Mouse (Mus musculus) midbrain, embryonic 12.5 days (tissue): ENCODE results near the gene Ssr4. TPM values are rescaled to one million over a fixed set of nuclear protein-coding genes. Genes with fewer than 3 reads are reported as not detected.
A peak's percentile ranks its signal among the peaks of the same experiment; 100 is the strongest.

ENCODE experiments used
- ATAC-seq: fragments of 200-750 bp; cut with Nextera tagmentation; 2 replicates; pipeline ENCODE4 v1.8.0; 2017; ENCODE audit warnings: low read depth, moderate TSS enrichment, moderate library complexity; ENCODE audit not compliant: low FRiP score
- H3K27ac ChIP-seq: fragments of 300-500 bp; sonication (generic); replicated peaks from 2 replicates; pipeline ENCODE4 v1.5.1; 2016; ENCODE audit warnings: mild to moderate bottlenecking
- H3K27me3 ChIP-seq: fragments of 300-500 bp; sonication (generic); 2 replicates; pipeline ENCODE4 v1.6.1; 2016; ENCODE audit warnings: mild to moderate bottlenecking
- H3K36me3 ChIP-seq: fragments of 300-500 bp; sonication (generic); 2 replicates; pipeline ENCODE4 v1.6.1; 2016
- H3K4me1 ChIP-seq: fragments of 300-500 bp; sonication (generic); 2 replicates; pipeline ENCODE4 v1.6.1; 2016
- H3K4me2 ChIP-seq: fragments of 300-500 bp; sonication (generic); replicated peaks from 2 replicates; pipeline ENCODE4 v1.6.1; 2016; ENCODE audit warnings: mild to moderate bottlenecking, moderate library complexity
- H3K4me3 ChIP-seq: fragments of 300-500 bp; sonication (generic); 2 replicates; pipeline ENCODE4 v1.5.1; 2016; ENCODE audit warnings: mild to moderate bottlenecking
- H3K9ac ChIP-seq: fragments of 300-500 bp; sonication (generic); replicated peaks from 2 replicates; pipeline ENCODE4 v1.6.1; 2016; ENCODE audit warnings: mild to moderate bottlenecking, moderate library complexity
- H3K9me3 ChIP-seq: fragments of 300-500 bp; sonication (generic); 2 replicates; pipeline ENCODE4 v1.6.1; 2016; ENCODE audit warnings: mild to moderate bottlenecking
- WGBS: fragments of 180-500 bp; shearing (Covaris S2); methylation state at CpG from one replicate; pipeline ENCODE4 v1.1.7; 2016; 5-methylcytosine and 5-hydroxymethylcytosine counted together
- polyA plus RNA-seq: library from polyadenylated mRNA; unstranded; fragments of >200 nt; fragmentation: Nextera tagmentation; extraction: Ambion mirVana; gene quantifications from 2 replicates; pipeline ENCODE4 v1.2.1, GENCODE M21; 2016

The Ssr4 gene
- polyA plus RNA-seq, 1 experiment from 2014 or later: 118 TPM

DNA sequence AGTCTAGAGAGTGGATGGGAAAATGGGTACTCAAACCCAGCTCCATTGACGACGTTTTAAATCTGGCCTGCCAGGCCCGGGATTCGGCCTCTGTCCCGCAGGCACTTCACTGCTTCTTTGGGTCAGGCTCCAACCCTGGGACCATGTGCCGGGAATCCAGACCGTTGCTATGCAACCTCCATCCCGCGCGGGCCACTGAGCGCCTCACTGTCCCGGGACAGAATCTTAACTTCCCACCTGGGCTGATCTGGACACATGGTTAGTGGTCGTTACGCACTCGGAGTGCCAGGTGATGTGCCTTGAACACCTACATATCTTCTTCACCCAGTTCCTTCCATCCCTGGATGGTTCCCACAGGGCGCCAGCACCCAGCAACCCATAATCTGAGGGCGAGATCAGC, 36.9 kb downstream of the Ssr4 start:
- no peaks in the 10 kb centered on the region for H3K27me3 ChIP-seq
- no peaks in the 10 kb centered on the region for H3K36me3 ChIP-seq
- peak; percentile 64 for ATAC-seq
- H3K9me3 ChIP-seq: no peaks in the 10 kb centered on the region
- WGBS: 22% methylated on average over 17 of the region's 17 CpGs
- H3K27ac ChIP-seq: no peak overlapping the region
- 0 out of 2 replicates have a peak, but pooled peaks cover 3% of the 10 kb centered on the region for H3K4me1 ChIP-seq
- H3K9ac ChIP-seq: peak overlapping the region; percentile 68
- peak overlapping the region; percentile 61 for H3K4me2 ChIP-seq
- peak overlapping the region; percentile 61 for H3K4me3 ChIP-seq

GRCm38 (mm10) chrX:73824185-73825151, 37.6 kb downstream of the Ssr4 start, which contains the start of gene Pdzd4:
Gene Pdzd4 (minus strand): TSS chrX:73824969.
- Histone ChIP-seq H3K4me2 (peak within 1 kb of the TSS; percentile 61), H3K4me3 (peak within 1 kb of the TSS; percentile 61), H3K36me3 (no peaks in the 10 kb centered on the region), H3K9ac (peak within 1 kb of the TSS; percentile 68), H3K27me3 (no peaks in the 10 kb centered on the region), H3K4me1 (0 out of 2 replicates have a peak, but pooled peaks cover 3% of the 10 kb centered on the region), H3K9me3 (no peaks in the 10 kb centered on the region), H3K27ac (peak within 1 kb of the TSS; percentile 86)
- ATAC-seq: peak; percentile 83
- WGBS: 20% methylated on average over 51 of the region's 84 CpGs

DNA sequence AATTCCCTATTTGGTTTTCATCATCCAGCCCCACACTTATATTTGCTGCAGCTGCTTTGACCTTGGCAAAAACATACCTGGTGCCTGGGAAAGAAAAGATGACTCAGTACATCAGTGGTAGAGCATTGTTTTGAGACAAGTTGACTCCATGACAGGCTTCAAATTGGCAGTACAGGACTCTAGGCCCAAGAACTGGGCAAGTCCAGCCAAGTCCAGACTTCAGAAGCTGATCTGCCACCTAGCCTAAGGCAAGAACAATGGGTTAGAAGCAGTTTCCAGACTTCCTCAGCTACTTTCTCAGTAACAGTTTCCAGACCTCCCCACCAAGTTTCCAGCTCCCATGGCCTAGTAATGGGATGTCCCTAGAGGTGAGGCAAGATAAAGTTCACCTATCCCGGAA, 48.9 kb downstream of the Ssr4 start:
- H3K9ac ChIP-seq: no peak overlapping the region
- no peak for ATAC-seq
- H3K4me3 ChIP-seq: no peak overlapping the region
- no peaks in the 10 kb centered on the region for H3K36me3 ChIP-seq
- no peaks in the 10 kb centered on the region for H3K9me3 ChIP-seq
- H3K4me1 ChIP-seq: no peaks in the 10 kb centered on the region
- H3K27me3 ChIP-seq: no peaks in the 10 kb centered on the region
- no peak overlapping the region for H3K4me2 ChIP-seq
- 92% methylated on average over 1 of the region's 1 CpGs for WGBS
- no peak overlapping the region for H3K27ac ChIP-seq

DNA sequence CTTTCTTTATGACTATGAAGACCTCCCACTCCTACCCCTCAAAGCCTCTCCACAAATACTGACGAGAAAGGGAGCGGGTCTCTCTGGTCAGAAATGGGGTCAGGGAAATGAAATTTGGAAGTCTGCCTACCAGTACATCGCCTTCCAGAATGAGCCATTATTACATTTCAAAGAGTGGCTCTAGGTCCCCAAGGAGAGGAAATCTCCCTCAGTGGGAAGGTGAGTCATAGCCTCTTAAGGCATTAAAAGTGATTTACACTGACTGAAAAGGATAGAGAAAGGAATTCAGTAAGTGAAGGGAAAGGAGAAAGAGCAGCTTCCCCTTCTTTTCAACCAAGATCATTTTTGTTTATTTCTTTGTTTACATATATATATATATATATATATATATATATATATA, 49.9 kb downstream of the Ssr4 start:
- Histone ChIP-seq H3K27ac (no peak overlapping the region), H3K27me3 (no peaks in the 10 kb centered on the region), H3K4me2 (no peak overlapping the region), H3K9me3 (no peaks in the 10 kb centered on the region), H3K9ac (no peak overlapping the region), H3K4me3 (no peak overlapping the region), H3K36me3 (no peaks in the 10 kb centered on the region), H3K4me1 (no peaks in the 10 kb centered on the region)
- WGBS: 92% methylated on average over 3 of the region's 3 CpGs
- no peak for ATAC-seq

Other genes starting within 250 kb of the Ssr4 start
- 3.9 and 4.1 TPM in 2 replicates for gene Dusp9, start 147.6 kb upstream of the Ssr4 start, polyA plus RNA-seq
- 26.2 and 30.0 TPM in 2 replicates for gene Pnck, start 126.9 kb upstream of the Ssr4 start, polyA plus RNA-seq
- gene Slc6a8, start 113.9 kb upstream of the Ssr4 start, polyA plus RNA-seq: 7.3 and 7.7 TPM in 2 replicates
- gene Bcap31, start 70.9 kb upstream of the Ssr4 start, polyA plus RNA-seq: 117 and 119 TPM in 2 replicates
- 10.2 and 13.7 TPM in 2 replicates for gene Abcd1, start 70.4 kb upstream of the Ssr4 start, polyA plus RNA-seq
- 0.11 and 0.16 TPM in 2 replicates for gene Plxnb3, start 29.9 kb upstream of the Ssr4 start, polyA plus RNA-seq
- gene Srpk3, start 12.6 kb upstream of the Ssr4 start, polyA plus RNA-seq: 1.1 and 1.4 TPM in 2 replicates
- 166 and 169 TPM in 2 replicates for gene Idh3g, start 131 bp upstream of the Ssr4 start, polyA plus RNA-seq
- gene Pdzd4, start 37.9 kb downstream of the Ssr4 start, polyA plus RNA-seq: 2.4 and 2.5 TPM in 2 replicates
- 0.30 and 0.34 TPM in 2 replicates for gene Avpr2, start 105.1 kb downstream of the Ssr4 start, polyA plus RNA-seq
- gene L1cam, start 109.1 kb downstream of the Ssr4 start, polyA plus RNA-seq: 34.9 and 42.6 TPM in 2 replicates
- 2.6 and 2.8 TPM in 2 replicates for gene Arhgap4, start 134.8 kb downstream of the Ssr4 start, polyA plus RNA-seq
- 119 and 123 TPM in 2 replicates for gene Naa10, start 134.9 kb downstream of the Ssr4 start, polyA plus RNA-seq
- 13.4 and 14.9 TPM in 2 replicates for gene Renbp, start 143.8 kb downstream of the Ssr4 start, polyA plus RNA-seq
- gene Hcfc1, start 179.3 kb downstream of the Ssr4 start, polyA plus RNA-seq: 81.9 and 88.5 TPM in 2 replicates
- 56.9 and 59.7 TPM in 2 replicates for gene Irak1, start 236.9 kb downstream of the Ssr4 start, polyA plus RNA-seq